ENCODE assay signal across 8 mouse cellular contexts in the genomic region with DNA sequence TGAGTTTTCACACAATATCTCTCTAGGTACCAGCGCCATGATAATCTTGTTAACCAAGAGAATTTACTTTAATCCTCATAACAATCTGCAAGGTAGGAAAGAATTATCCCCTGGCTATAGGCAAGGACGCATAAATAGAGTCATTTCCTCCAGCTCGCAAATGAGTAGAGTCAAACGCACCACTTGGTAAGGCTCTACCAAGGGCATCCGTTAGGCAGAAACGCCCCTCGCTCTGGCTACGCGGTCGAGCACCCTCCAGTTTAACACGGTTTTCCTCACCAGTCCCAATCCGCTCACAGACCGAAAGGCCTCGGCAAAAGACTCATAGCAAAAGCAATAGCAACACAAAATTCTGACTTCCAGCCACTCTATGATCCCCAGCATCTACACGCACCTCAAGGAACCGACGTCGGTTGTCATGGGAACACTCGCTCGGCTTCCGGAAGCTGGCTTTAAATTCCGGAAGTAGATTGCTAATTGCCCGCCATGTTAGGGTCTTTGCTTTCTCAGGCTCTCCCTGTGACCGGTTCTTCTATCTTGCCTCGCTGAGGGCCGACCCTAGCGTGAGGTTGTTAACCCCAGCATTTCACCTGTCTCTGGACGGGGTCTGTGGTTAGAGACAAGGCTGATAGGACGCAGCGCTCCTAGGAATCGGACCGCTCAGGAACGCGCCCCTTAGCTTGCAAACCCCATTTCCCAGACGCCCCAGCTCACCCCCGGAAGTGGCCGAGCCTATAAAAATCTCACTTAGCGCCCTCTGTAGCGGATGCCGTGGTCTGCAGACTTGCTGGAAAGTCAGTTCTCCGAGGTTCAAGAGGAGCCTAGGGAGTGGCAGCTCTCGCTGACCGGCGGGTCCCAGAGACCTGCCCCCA. TPM values are rescaled to one million over a fixed set of nuclear protein-coding genes. Genes with fewer than 3 reads are reported as not detected.
DNase-seq lines count a peak whose midpoint lies in the region; ATAC-seq and TF ChIP-seq lines count a peak whose summit lies in the region.

A gene (plus strand): TSS at position 483 of the 872 bp plus-strand sequence.
A gene (minus strand): TSS at position 673 of the 872 bp plus-strand sequence.

- peak within 1 kb of the TSS; percentile 85 for H3K4me2 ChIP-seq in heart, embryonic 11.5 days
- H3K4me2 ChIP-seq in kidney, embryonic 16.5 days (replicated peaks; ENCODE audit: low read depth, low read length): peak within 1 kb of the TSS; percentile 87
- H3K4me2 ChIP-seq in myocyte (ENCODE audit: low read depth): peak within 1 kb of the TSS; percentile 88

- H3K4me3 ChIP-seq in C2C12 (ENCODE audit: insufficient read depth, poor library complexity, severe bottlenecking): peak within 1 kb of the TSS; percentile 58
- H3K4me3 ChIP-seq in erythroblast, embryonic 14.5 days (replicated peaks): peak within 1 kb of the TSS; percentile 88
- peak within 1 kb of the TSS; percentile 54 for H3K4me3 ChIP-seq in heart, embryonic 11.5 days (ENCODE audit: low read depth, low read length)
- peak within 1 kb of the TSS; percentile 64 for H3K4me3 ChIP-seq in kidney, embryonic 16.5 days (ENCODE audit: low read length)
- H3K4me3 ChIP-seq in liver, adult 2 months (ENCODE audit: insufficient read depth, low read depth, low read length): peak within 1 kb of the TSS; percentile 79
- H3K4me3 ChIP-seq in myocyte: peak within 1 kb of the TSS; percentile 62

- H3K4me1 ChIP-seq in erythroblast, embryonic 14.5 days (ENCODE audit: control insufficient read depth): peaks cover 39% of the 10 kb centered on the region
- H3K4me1 ChIP-seq in heart, embryonic 11.5 days (ENCODE audit: control insufficient read depth, insufficient read depth, low read length): 0 out of 2 replicates have a peak, but pooled peaks cover 10% of the 10 kb centered on the region
- peaks cover 15% of the 10 kb centered on the region for H3K4me1 ChIP-seq in kidney, embryonic 16.5 days (ENCODE audit: insufficient read depth, low read length)
- H3K4me1 ChIP-seq in liver, adult 2 months (ENCODE audit: control insufficient read depth, insufficient read depth, low read length): peaks cover 4% of the 10 kb centered on the region; the same call in 1 of the 2 replicates

- peak within 1 kb of the TSS; percentile 73 for H3K27ac ChIP-seq in heart, embryonic 11.5 days (ENCODE audit: low read depth, low read length)
- peak within 1 kb of the TSS; percentile 95 for H3K27ac ChIP-seq in kidney, embryonic 16.5 days (ENCODE audit: low read length)
- H3K27ac ChIP-seq in liver, adult 2 months (replicated peaks; ENCODE audit: insufficient read depth, low read depth, low read length): peak within 1 kb of the TSS; percentile 96

- H3ac ChIP-seq in C2C12 (ENCODE audit: control insufficient read depth, insufficient read length, low read depth) (peak within 1 kb of the TSS; percentile 77), myocyte (ENCODE audit: control insufficient read depth, insufficient read length) (peak within 1 kb of the TSS; percentile 23)

- TF ChIP-seq POLR2A in brain, embryonic 14.5 days (IDR thresholded peaks at IDR 0.05; ENCODE audit: borderline replicate concordance, extremely low read depth, insufficient read depth, insufficient read length, poor library complexity, severe bottlenecking): peak; percentile 61; the same call in 1 of the 2 replicates
- TF ChIP-seq POLR2A in liver, adult 2 months (IDR thresholded peaks at IDR 0.05; ENCODE audit: extremely low read depth, insufficient read depth, low read length): peak; percentile 87
- TF ChIP-seq POLR2A in myocyte (IDR thresholded peaks at IDR 0.05; ENCODE audit: insufficient read length, low read depth): peak; percentile 85

- H3K36me3 ChIP-seq in C2C12 (ENCODE audit: control insufficient read depth, insufficient read depth): peaks cover 46% of the 10 kb centered on the region
- peaks cover 40% of the 10 kb centered on the region for H3K36me3 ChIP-seq in erythroblast, embryonic 14.5 days (ENCODE audit: control insufficient read depth)
- H3K36me3 ChIP-seq in heart, embryonic 11.5 days (ENCODE audit: control insufficient read depth, insufficient read depth, low read length): peaks cover 15% of the 10 kb centered on the region
- H3K36me3 ChIP-seq in kidney, embryonic 16.5 days (ENCODE audit: insufficient read depth, low read length): peaks cover 20% of the 10 kb centered on the region
- H3K36me3 ChIP-seq in liver, adult 2 months (ENCODE audit: control insufficient read depth, insufficient read depth, low read length): peaks cover 12% of the 10 kb centered on the region; the same call in 1 of the 2 replicates
- peaks cover 25% of the 10 kb centered on the region for H3K36me3 ChIP-seq in myocyte (ENCODE audit: control insufficient read depth, insufficient read depth)
- peaks cover 16% of the 10 kb centered on the region; the same call in 1 of the 2 replicates for H3K36me3 ChIP-seq in splenic B cell, adult 2 months (ENCODE audit: control insufficient read depth, insufficient read depth, low read length, poor library complexity, severe bottlenecking)

- H3K79me2 ChIP-seq in C2C12 (ENCODE audit: control insufficient read depth, insufficient read depth): peaks cover 39% of the 10 kb centered on the region
- H3K79me2 ChIP-seq in liver, adult 2 months (ENCODE audit: control insufficient read depth, insufficient read depth, low read length): no peaks in the 10 kb centered on the region; the same call in 1 of the 2 replicates
- H3K79me2 ChIP-seq in myocyte (ENCODE audit: control insufficient read depth, insufficient read depth): peaks cover 33% of the 10 kb centered on the region

- H3K9me3 ChIP-seq in erythroblast, embryonic 14.5 days (ENCODE audit: control insufficient read depth, low read length): no peaks in the 10 kb centered on the region
- no peaks in the 10 kb centered on the region for H3K9me3 ChIP-seq in heart, embryonic 11.5 days (replicated peaks; ENCODE audit: control insufficient read depth, low read length)
- no peaks in the 10 kb centered on the region for H3K9me3 ChIP-seq in kidney, embryonic 16.5 days (ENCODE audit: low read length)

- H3K27me3 ChIP-seq in C2C12 (ENCODE audit: control insufficient read depth, insufficient read depth, insufficient read length): no peaks in the 10 kb centered on the region
- no peaks in the 10 kb centered on the region for H3K27me3 ChIP-seq in erythroblast, embryonic 14.5 days (ENCODE audit: control insufficient read depth)
- H3K27me3 ChIP-seq in heart, embryonic 11.5 days (ENCODE audit: control insufficient read depth, insufficient read depth, low read length): no peaks in the 10 kb centered on the region
- no peaks in the 10 kb centered on the region for H3K27me3 ChIP-seq in kidney, embryonic 16.5 days (ENCODE audit: insufficient read depth, low read length)
- H3K27me3 ChIP-seq in liver, adult 2 months (ENCODE audit: control insufficient read depth, insufficient read depth, low read length): no peaks in the 10 kb centered on the region
- H3K27me3 ChIP-seq in myocyte (ENCODE audit: control insufficient read depth, insufficient read depth, insufficient read length): no peaks in the 10 kb centered on the region
- H3K27me3 ChIP-seq in splenic B cell, adult 2 months (ENCODE audit: control insufficient read depth, insufficient read depth, low read length, poor library complexity, severe bottlenecking): no peaks in the 10 kb centered on the region

- peak; percentile 16 for TF ChIP-seq CTCF in C2C12 (IDR thresholded peaks at IDR 0.05; ENCODE audit: control insufficient read depth, insufficient read depth, insufficient read length)
- TF ChIP-seq CTCF in brain, embryonic 14.5 days (IDR thresholded peaks at IDR 0.05; ENCODE audit: borderline replicate concordance, extremely low read depth, insufficient read depth, insufficient read length): peak; percentile 65; the same call in 1 of the 2 replicates
- TF ChIP-seq CTCF in liver, adult 2 months (IDR thresholded peaks at IDR 0.05; ENCODE audit: low read depth, low read length): peak; percentile 61

- peak within 1 kb of the TSS; percentile 79 for H3K9ac ChIP-seq in heart, embryonic 11.5 days (ENCODE audit: low read depth, low read length)
- peak within 1 kb of the TSS; percentile 87 for H3K9ac ChIP-seq in kidney, embryonic 16.5 days (replicated peaks; ENCODE audit: low read length)
- peak within 1 kb of the TSS; percentile 83 for H3K9ac ChIP-seq in liver, adult 2 months (ENCODE audit: low read depth, low read length)

- H3K79me3 ChIP-seq in C2C12 (ENCODE audit: low read depth): peaks cover 19% of the 10 kb centered on the region

- peak; percentile 90 for ATAC-seq in heart, embryonic 11.5 days (replicated peaks; ENCODE audit: insufficient number of reproducible peaks, low FRiP score, low TSS enrichment)
- ATAC-seq in kidney, embryonic 16.5 days (ENCODE audit: low FRiP score, low TSS enrichment): peak; percentile 97

- under 1% methylated on average over 44 of the region's 44 CpGs for WGBS in heart, embryonic 11.5 days (ENCODE audit: insufficient replicate concordance)
- under 1% methylated on average over 44 of the region's 44 CpGs for WGBS in kidney, embryonic 16.5 days
- 1% methylated on average over 44 of the region's 44 CpGs for WGBS in liver, adult 2 months

- peak; percentile 98 for DNase-seq in brain, embryonic 14.5 days (ENCODE audit: low read depth)
- peak; percentile 88 for DNase-seq in liver, adult 2 months (ENCODE audit: extremely low read depth, low read depth, low spot score)
- DNase-seq in splenic B cell, adult 2 months (ENCODE audit: low read depth, low spot score): peak; percentile 95

TF ChIP-seq in C2C12, 6 proteins besides CTCF, POLR2A, EP300 and RAD21:
- TF ChIP-seq USF1 (IDR thresholded peaks at IDR 0.05; ENCODE audit: low read depth): no peak
- peak; percentile 20 for TF ChIP-seq MAX (IDR thresholded peaks at IDR 0.05)

TF ChIP-seq in myocyte, 11 proteins besides CTCF, POLR2A, EP300 and RAD21 (continues in another document):
- TF ChIP-seq MYOG (IDR thresholded peaks at IDR 0.05; ENCODE audit: control insufficient read depth in 1 of 3, insufficient read depth in 1 of 3, insufficient read length in 2 of 3, low read depth in 2 of 3): no peak

RNA-seq across cellular contexts. Expression of the first gene that starts in this region (rescaled TPM):
- 21.0 TPM for polyA plus RNA-seq in C2C12 (2012; fragmentation: generic; extraction: Trizol)
- polyA plus RNA-seq in brain, embryonic 14.5 days (2012; rRNA removed): 21.2 and 27.5 TPM in 2 replicates
- polyA plus RNA-seq in erythroblast, embryonic 14.5 days (2012): 0.30 and 0.42 TPM in 2 replicates
- 12.8 and 14.3 TPM in 2 replicates for polyA plus RNA-seq in heart, embryonic 11.5 days (2014; fragmentation: Nextera tagmentation; extraction: Ambion mirVana)
- 20.0 and 21.6 TPM in 2 replicates for polyA plus RNA-seq in kidney, embryonic 16.5 days (2015; fragmentation: Nextera tagmentation; extraction: Ambion mirVana)
- 8.9 and 13.8 TPM in 2 replicates for total RNA-seq in liver, adult 2 months (2014; rRNA removed)
- polyA plus RNA-seq in liver, adult 2 months (2012; rRNA removed): 29.7 and 32.5 TPM in 2 replicates
- polyA plus RNA-seq in myocyte (2012; fragmentation: generic; extraction: Trizol): 21.7 TPM

RNA-seq across cellular contexts. Expression of the second gene that starts in this region (rescaled TPM):
- 39.2 TPM for polyA plus RNA-seq in C2C12 (2012; fragmentation: generic; extraction: Trizol)
- polyA plus RNA-seq in brain, embryonic 14.5 days (2012; rRNA removed): 31.0 and 39.4 TPM in 2 replicates
- 0.22 and 0.41 TPM in 2 replicates for polyA plus RNA-seq in erythroblast, embryonic 14.5 days (2012)
- 31.7 and 32.0 TPM in 2 replicates for polyA plus RNA-seq in heart, embryonic 11.5 days (2014; fragmentation: Nextera tagmentation; extraction: Ambion mirVana)
- polyA plus RNA-seq in kidney, embryonic 16.5 days (2015; fragmentation: Nextera tagmentation; extraction: Ambion mirVana): 46.6 and 48.8 TPM in 2 replicates
- total RNA-seq in liver, adult 2 months (2014; rRNA removed): 1.5 and 1.7 TPM in 2 replicates
- polyA plus RNA-seq in liver, adult 2 months (2012; rRNA removed): 2.8 and 3.3 TPM in 2 replicates
- 16.0 TPM for polyA plus RNA-seq in myocyte (2012; fragmentation: generic; extraction: Trizol)

Comparison
In these comparisons a context has a peak if more than half of its experiments do, and no peak if none do; other contexts are left out.
1. Peak in every context shown above with its lines: DNase-seq, ATAC-seq, H3K4me3 ChIP-seq and H3K27ac ChIP-seq.